Mouse (Mus musculus) C2C12 (cell line): Measurements from ENCODE around the gene Nkd2. TPM values are rescaled to one million over a fixed set of nuclear protein-coding genes. Genes with fewer than 3 reads are reported as not detected.

ENCODE experiments used
- H3K27me3 ChIP-seq: one replicate; pipeline ENCODE4 v1.6.1; 2011; ENCODE audit not compliant: control insufficient read depth, insufficient read depth, insufficient read length
- H3K36me3 ChIP-seq: one replicate; pipeline ENCODE4 v1.6.1; 2011; ENCODE audit not compliant: control insufficient read depth, insufficient read depth
- H3K4me3 ChIP-seq: one replicate; pipeline ENCODE4 v1.5.1; 2011; ENCODE audit warnings: mild to moderate bottlenecking, control low read depth; ENCODE audit not compliant: poor library complexity, insufficient read depth, severe bottlenecking
- H3K79me2 ChIP-seq: one replicate; pipeline ENCODE4 v1.6.1; 2011; ENCODE audit not compliant: control insufficient read depth, insufficient read depth
- H3K79me3 ChIP-seq: one replicate; pipeline ENCODE4 v1.6.1; 2011; ENCODE audit warnings: low read depth, control low read depth
- H3ac ChIP-seq: one replicate; pipeline ENCODE3; 2011; ENCODE audit warnings: low read depth; ENCODE audit not compliant: control insufficient read depth, insufficient read length
- CEBPB ChIP-seq: IDR thresholded peaks from one replicate; pipeline ENCODE4 v1.6.1; 2011; ENCODE audit warnings: low read depth, mild to moderate bottlenecking, control low read depth, moderate library complexity
- CTCF ChIP-seq: IDR thresholded peaks from one replicate; pipeline ENCODE4 v1.5.1; 2011; ENCODE audit not compliant: control insufficient read depth, insufficient read depth, insufficient read length
- FOSL1 ChIP-seq: IDR thresholded peaks from one replicate; pipeline ENCODE4 v1.8.0; 2011; ENCODE audit warnings: mild to moderate bottlenecking, low read length; ENCODE audit not compliant: poor library complexity, insufficient read depth, severe bottlenecking
- MAX ChIP-seq: IDR thresholded peaks from one replicate; pipeline ENCODE4 v1.6.1; 2011; ENCODE audit warnings: mild to moderate bottlenecking, control low read depth
- MYOD1 ChIP-seq: IDR thresholded peaks from one replicate; pipeline ENCODE4 v1.6.1; 2011; ENCODE audit warnings: low read depth; ENCODE audit not compliant: control insufficient read depth, insufficient read length
- MYOG ChIP-seq: IDR thresholded peaks from one replicate; pipeline ENCODE4 v1.6.1; 2011; ENCODE audit not compliant: control insufficient read depth, insufficient read length; ENCODE audit errors: extremely low read depth
- USF1 ChIP-seq: IDR thresholded peaks from one replicate; pipeline ENCODE4 v1.6.1; 2011; ENCODE audit warnings: low read depth, mild to moderate bottlenecking, control low read depth, moderate library complexity
- long read RNA-seq, 2 experiments: library from polyadenylated mRNA; unstranded; transcript quantifications; one replicate each; pipeline ENCODE4 v2.0.0; 2019 to 2020
- polyA plus RNA-seq: library from polyadenylated mRNA; unstranded; fragments of >200 nt; fragmentation: generic; extraction: Trizol; gene quantifications from one replicate; pipeline ENCODE4 v1.2.1, GENCODE M21; 2012; ENCODE audit warnings: missing spikeins

Gene Nkd2
- polyA plus RNA-seq, result 0.04 TPM
- long read RNA-seq, experiment 1, full-length matches to known transcripts, result 3 of 4 reads
- long read RNA-seq, experiment 1, partial matches to known transcripts, result 0 of 4 reads
- long read RNA-seq, experiment 1, other reads (novel, unspliced or antisense), result 1 of 4 reads
- long read RNA-seq, experiment 2, full-length matches to known transcripts, result 5 of 5 reads
- long read RNA-seq, experiment 2, partial matches to known transcripts, result 0 of 5 reads
- long read RNA-seq, experiment 2, other reads (novel, unspliced or antisense), result 0 of 5 reads

DNA sequence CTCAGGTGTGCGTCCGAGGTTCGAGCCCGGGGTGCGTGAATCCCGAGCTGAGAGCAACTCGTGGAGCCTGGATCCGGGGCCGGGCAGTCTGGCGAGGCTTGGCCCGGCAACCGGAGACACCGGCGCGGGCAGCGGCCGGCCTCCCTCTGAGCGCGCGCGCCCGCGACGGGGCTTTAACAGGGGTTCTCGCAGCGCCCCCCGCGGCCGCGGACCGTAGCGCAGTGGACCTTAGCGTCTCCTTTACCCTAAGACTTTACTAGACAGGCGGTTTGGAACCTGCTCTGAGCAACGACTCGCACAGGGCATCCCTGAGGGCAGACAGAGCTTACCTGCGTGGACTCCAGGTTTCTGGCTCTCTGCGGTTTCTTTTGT is at the start of gene Nkd2:
TSS of gene Nkd2 (minus strand) at position 167 of the 372 bp plus-strand sequence.
- Histone ChIP-seq H3ac (no peak within 1 kb of the TSS), H3K79me2 (no peaks in the 10 kb centered on the region), H3K36me3 (no peaks in the 10 kb centered on the region), H3K27me3 (peaks cover 54% of the 10 kb centered on the region), H3K4me3 (no peak within 1 kb of the TSS), H3K79me3 (no peaks in the 10 kb centered on the region)
- TF ChIP-seq MAX, result no peak
- no peak for TF ChIP-seq FOSL1
- TF ChIP-seq CEBPB, result no peak
- no peak for TF ChIP-seq MYOG
- no peak for TF ChIP-seq MYOD1
- TF ChIP-seq USF1, result no peak
- TF ChIP-seq CTCF, result peak; percentile 51

DNA sequence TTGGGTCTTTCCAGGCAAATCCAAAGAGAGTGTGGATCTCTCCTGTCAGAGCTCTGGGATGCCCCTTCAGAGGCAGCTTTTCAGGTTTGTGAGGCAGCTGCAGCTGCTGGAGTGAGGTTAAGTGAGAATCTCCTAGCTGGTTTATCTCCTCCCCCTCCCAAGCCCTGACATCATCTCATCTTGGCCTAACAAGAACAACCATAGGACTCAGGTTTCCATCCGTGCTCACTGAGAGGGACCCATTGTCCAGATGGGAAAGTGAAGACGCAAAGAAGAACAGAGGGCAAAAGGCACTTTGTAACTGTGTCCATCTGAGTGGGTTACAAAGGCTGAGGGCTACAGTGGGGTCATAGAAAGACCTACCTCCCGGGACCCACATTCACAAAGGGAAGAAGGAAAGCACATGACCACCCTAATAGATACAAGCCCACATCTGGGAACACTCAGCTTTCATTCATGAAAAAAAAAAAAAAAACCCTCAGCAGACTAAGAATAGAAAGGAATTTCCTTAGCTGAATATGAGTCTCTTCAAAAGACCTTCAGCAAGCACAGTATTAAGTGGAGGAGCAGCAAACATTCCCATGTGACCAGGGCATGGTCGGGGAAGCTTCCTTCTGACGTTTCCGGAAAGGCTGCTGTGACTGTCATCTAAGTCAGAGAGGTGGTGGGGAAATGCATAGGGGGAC is 45.2 kb upstream of the Nkd2 start:
- no peak overlapping the region for H3K4me3 ChIP-seq
- no peak for TF ChIP-seq CEBPB
- TF ChIP-seq FOSL1, result no peak
- TF ChIP-seq MYOD1, result no peak
- TF ChIP-seq MYOG, result no peak
- no peak for TF ChIP-seq USF1
- TF ChIP-seq MAX, result no peak
- no peak for TF ChIP-seq CTCF
- H3ac ChIP-seq, result no peak overlapping the region
- H3K79me3 ChIP-seq, result no peaks in the 10 kb centered on the region
- no peaks in the 10 kb centered on the region for H3K27me3 ChIP-seq
- no peaks in the 10 kb centered on the region for H3K79me2 ChIP-seq
- no peaks in the 10 kb centered on the region for H3K36me3 ChIP-seq

DNA sequence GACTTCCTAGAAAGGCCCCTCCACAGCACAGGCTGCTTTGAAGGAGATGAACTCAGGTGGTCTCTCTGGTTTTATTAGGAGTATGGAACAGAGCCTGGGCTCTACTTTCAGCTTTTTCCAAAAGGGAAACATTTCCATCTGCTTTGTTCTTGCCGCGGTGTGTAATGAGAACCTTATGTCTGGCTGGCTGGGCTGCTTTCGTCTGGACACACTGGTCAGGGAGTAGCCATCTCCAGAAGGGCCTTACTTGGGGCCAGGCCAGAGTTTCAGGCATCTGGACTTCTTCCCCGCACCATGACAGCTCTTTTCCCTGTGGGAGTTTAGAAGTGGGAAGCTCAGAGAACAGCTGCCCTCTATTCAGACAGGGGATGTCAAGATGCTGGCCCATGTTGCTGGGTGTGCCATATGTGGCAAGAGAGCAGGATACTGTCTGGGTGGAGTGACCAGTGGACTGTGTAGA is 40.0 kb upstream of the Nkd2 start:
- Histone ChIP-seq H3K79me2 (no peaks in the 10 kb centered on the region), H3K4me3 (no peak overlapping the region), H3K27me3 (no peaks in the 10 kb centered on the region), H3K36me3 (no peaks in the 10 kb centered on the region), H3K79me3 (no peaks in the 10 kb centered on the region), H3ac (no peak overlapping the region)
- no peak for TF ChIP-seq FOSL1
- TF ChIP-seq CTCF, result no peak
- TF ChIP-seq CEBPB, result no peak
- no peak for TF ChIP-seq USF1
- TF ChIP-seq MYOG, result no peak
- no peak for TF ChIP-seq MYOD1
- TF ChIP-seq MAX, result no peak

DNA sequence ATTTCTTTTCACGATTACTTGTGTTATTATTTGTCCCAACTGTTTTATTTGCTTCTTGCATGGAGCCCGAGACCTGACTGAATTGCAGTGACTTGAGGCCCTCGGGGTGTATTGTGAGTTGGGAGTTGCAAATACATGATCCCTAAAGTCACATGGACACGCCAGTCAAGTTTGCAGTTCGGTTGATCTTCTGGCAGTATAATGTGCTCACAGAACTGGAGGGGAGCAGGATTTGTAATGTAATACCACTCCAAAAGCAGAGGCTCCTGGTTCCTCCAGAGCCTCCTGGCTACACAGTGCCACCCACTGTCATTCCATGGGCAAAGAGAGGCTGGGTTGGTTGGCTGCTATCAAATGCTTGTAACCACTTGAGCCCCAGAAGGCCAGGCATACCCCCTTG is 39.2 kb upstream of the Nkd2 start:
- H3K79me3 ChIP-seq, result no peaks in the 10 kb centered on the region
- no peak overlapping the region for H3K4me3 ChIP-seq
- H3K36me3 ChIP-seq, result no peaks in the 10 kb centered on the region
- no peak for TF ChIP-seq MYOG
- TF ChIP-seq USF1, result no peak
- TF ChIP-seq CEBPB, result no peak
- TF ChIP-seq MYOD1, result no peak
- TF ChIP-seq MAX, result no peak
- no peak for TF ChIP-seq FOSL1
- no peak for TF ChIP-seq CTCF
- H3K79me2 ChIP-seq, result no peaks in the 10 kb centered on the region
- H3K27me3 ChIP-seq, result no peaks in the 10 kb centered on the region
- no peak overlapping the region for H3ac ChIP-seq

DNA sequence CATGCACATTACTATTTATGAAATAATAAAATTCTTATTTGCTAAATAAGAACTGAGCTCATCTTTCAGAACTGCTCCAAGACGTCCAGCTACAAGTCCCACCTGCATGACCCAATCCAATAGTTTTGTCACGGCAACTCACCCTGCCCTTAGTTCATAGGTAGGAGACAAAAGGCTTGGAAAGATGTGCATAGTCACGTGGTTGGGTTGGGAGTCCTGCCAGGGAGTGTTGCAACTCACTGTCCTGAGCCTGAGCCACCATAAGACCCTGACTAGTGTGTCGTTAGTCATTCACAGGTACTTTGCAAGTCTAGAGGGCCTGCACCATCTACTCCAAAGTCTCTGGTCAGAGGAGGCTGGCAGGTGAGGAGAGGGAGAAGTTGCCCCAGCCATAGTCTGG is 38.6 kb upstream of the Nkd2 start:
- H3K79me2 ChIP-seq, result no peaks in the 10 kb centered on the region
- H3K36me3 ChIP-seq, result no peaks in the 10 kb centered on the region
- H3K79me3 ChIP-seq, result no peaks in the 10 kb centered on the region
- H3K27me3 ChIP-seq, result no peaks in the 10 kb centered on the region
- no peak overlapping the region for H3K4me3 ChIP-seq
- TF ChIP-seq MYOG (no peak), CEBPB (no peak), FOSL1 (no peak), MYOD1 (no peak), CTCF (no peak), USF1 (no peak), MAX (no peak)
- H3ac ChIP-seq, result no peak overlapping the region
